ENCODE assay signal across 14 mouse cellular contexts in the genomic region with DNA sequence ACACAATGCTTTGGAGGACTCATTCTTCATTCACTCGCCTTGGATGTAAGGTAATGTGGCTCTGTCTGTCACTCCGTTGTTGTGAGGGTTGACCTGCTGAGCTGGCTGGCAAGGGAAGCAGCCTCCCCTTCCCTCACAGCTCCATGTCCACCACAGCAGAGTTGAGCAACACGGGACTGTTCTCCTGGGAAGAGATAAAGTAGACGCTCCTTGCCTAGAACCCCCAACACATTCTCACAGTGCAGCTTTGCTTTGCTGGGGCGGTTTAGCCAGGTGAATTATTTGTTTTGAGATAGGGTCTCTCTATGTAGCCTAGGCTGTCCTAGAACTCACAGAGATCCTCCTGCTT.
"Had no signal": no experiment of that assay in that cellular context is flagged by ENCODE, and none has a peak within 500 bp of the region (broad histone marks: within the 10 kb centered on the region; RNA-seq: fewer than 3 reads in every experiment).

No protein-coding gene starts in this region.

- H3K9ac ChIP-seq: kidney, embryonic 15.5 days; limb, embryonic 12.5 days; midbrain, embryonic 12.5 days; neural tube, embryonic 13.5 days had no signal

- H3K27me3 ChIP-seq: kidney, embryonic 15.5 days; limb, embryonic 12.5 days; midbrain, embryonic 12.5 days; neural tube, embryonic 13.5 days had no signal

- ATAC-seq: inflammation-experienced regulatory T-cells, adult 6 months; midbrain, embryonic 16.5 days had no signal

- DNase-seq: kidney, adult 11 months; kidney, postnatal 14 days; lung, adult 18-20 months; retina, postnatal 1 day; right cerebral cortex, postnatal 4 days; spleen, adult 18-20 months; thymus, adult 2 months; thymus, postnatal 36 days had no signal

- H3K4me1 ChIP-seq: midbrain, embryonic 12.5 days; neural tube, embryonic 13.5 days had no signal

- H3K36me3 ChIP-seq: kidney, embryonic 15.5 days; limb, embryonic 12.5 days; midbrain, embryonic 12.5 days; neural tube, embryonic 13.5 days had no signal

- H3K4me2 ChIP-seq: kidney, embryonic 15.5 days; limb, embryonic 12.5 days; midbrain, embryonic 12.5 days; neural tube, embryonic 13.5 days had no signal

- H3K27ac ChIP-seq: kidney, embryonic 15.5 days; limb, embryonic 12.5 days; midbrain, embryonic 12.5 days; neural tube, embryonic 13.5 days had no signal

- H3K9me3 ChIP-seq: kidney, embryonic 15.5 days; limb, embryonic 12.5 days; midbrain, embryonic 12.5 days; neural tube, embryonic 13.5 days had no signal

- H3K4me3 ChIP-seq: kidney, embryonic 15.5 days; limb, embryonic 12.5 days; midbrain, embryonic 12.5 days; neural tube, embryonic 13.5 days had no signal
